38 mouse cellular contexts compared by ENCODE assay signal in the genomic region with DNA sequence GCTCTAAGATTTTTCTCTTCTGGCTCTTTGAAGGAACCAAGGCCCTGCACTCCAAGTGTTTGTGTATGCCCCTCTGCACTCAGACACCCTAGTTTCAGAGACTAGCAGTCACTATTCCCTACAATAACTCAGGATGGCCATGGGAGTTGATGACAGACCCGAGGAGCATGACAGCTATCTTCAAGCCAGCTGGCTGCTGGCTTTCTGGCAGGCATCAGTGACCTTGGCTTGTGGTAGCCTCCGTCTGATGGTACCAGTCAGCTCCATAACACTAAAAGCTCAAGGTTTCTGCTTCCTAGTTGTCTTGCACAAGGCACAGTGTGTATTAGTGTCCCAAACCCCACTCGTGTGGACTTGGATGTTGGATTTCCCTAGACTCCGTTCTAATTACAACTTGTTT. TPM values are rescaled to one million over a fixed set of nuclear protein-coding genes. Genes with fewer than 3 reads are reported as not detected.
A peak's percentile ranks its signal among the peaks of the same experiment; 100 is the strongest.
DNase-seq lines count a peak whose midpoint lies in the region.
"Had no signal": no experiment of that assay in that cellular context is flagged by ENCODE, and none has a peak within 500 bp of the region (broad histone marks: within the 10 kb centered on the region; RNA-seq: fewer than 3 reads in every experiment).

No protein-coding gene starts in this region.

- no peak overlapping the region for H3K27ac ChIP-seq in heart, embryonic 10.5 days
- H3K27ac ChIP-seq: embryonic facial prominence, embryonic 10.5 days; embryonic facial prominence, embryonic 15.5 days; forebrain, embryonic 12.5 days; heart, embryonic 13.5 days; hindbrain, embryonic 12.5 days; hindbrain, postnatal 0 days; intestine, embryonic 15.5 days; limb, embryonic 10.5 days; limb, embryonic 15.5 days; liver, embryonic 13.5 days; midbrain, embryonic 12.5 days; neural tube, embryonic 12.5 days; stomach, embryonic 15.5 days had no signal

- H3K27me3 ChIP-seq in heart, embryonic 10.5 days (ENCODE audit: insufficient read depth, poor library complexity, severe bottlenecking) = peaks cover 27% of the 10 kb centered on the region; the same call in 1 of the 2 replicates
- H3K27me3 ChIP-seq: intestine, embryonic 15.5 days; liver, embryonic 13.5 days; stomach, embryonic 15.5 days had no signal

- 80% methylated on average over 4 of the region's 4 CpGs for WGBS in heart, embryonic 10.5 days

- no peaks in the 10 kb centered on the region for H3K36me3 ChIP-seq in heart, embryonic 10.5 days
- H3K36me3 ChIP-seq: embryonic facial prominence, embryonic 10.5 days; embryonic facial prominence, embryonic 15.5 days; forebrain, embryonic 12.5 days; heart, embryonic 13.5 days; hindbrain, embryonic 12.5 days; intestine, embryonic 15.5 days; limb, embryonic 10.5 days; limb, embryonic 15.5 days; liver, embryonic 13.5 days; midbrain, embryonic 12.5 days; neural tube, embryonic 12.5 days; stomach, embryonic 15.5 days had no signal

- intact Hi-C loops in gastrocnemius, postnatal 14 days (cut with DNase I; ENCODE audit: low total_unique reads) = no loop called here
- intact Hi-C loops in heart, postnatal 10 days (cut with DNase I) = no loop called here

- no peaks in the 10 kb centered on the region for H3K9me3 ChIP-seq in heart, embryonic 10.5 days
- H3K9me3 ChIP-seq: embryonic facial prominence, embryonic 10.5 days; embryonic facial prominence, embryonic 15.5 days; forebrain, embryonic 12.5 days; heart, embryonic 13.5 days; hindbrain, embryonic 12.5 days; intestine, embryonic 15.5 days; limb, embryonic 10.5 days; limb, embryonic 15.5 days; liver, embryonic 13.5 days; megakaryocyte, embryonic 14.5 days; midbrain, embryonic 12.5 days; neural tube, embryonic 12.5 days; stomach, embryonic 15.5 days had no signal

- H3K4me1 ChIP-seq in heart, embryonic 10.5 days = no peaks in the 10 kb centered on the region
- H3K4me1 ChIP-seq: embryonic facial prominence, embryonic 15.5 days; heart, embryonic 13.5 days; intestine, embryonic 15.5 days; limb, embryonic 10.5 days; limb, embryonic 15.5 days; liver, embryonic 13.5 days; neural tube, embryonic 12.5 days; stomach, embryonic 15.5 days had no signal

- DNase-seq in gastrocnemius, adult 18-20 months (ENCODE audit: low spot score) = peak; percentile 3
- DNase-seq in gastrocnemius, postnatal 14 days = no peak
- DNase-seq in heart, postnatal 10 days = peak; percentile 18
- no peak for DNase-seq in heart, embryonic 10.5 days (ENCODE audit: low spot score)
- peak; percentile 82 for DNase-seq in adrenal gland, adult 8-10 months
- DNase-seq in adrenal gland, postnatal 36 days = peak; percentile 74 to 87
- no peak for DNase-seq in thymus, postnatal 25 days
- DNase-seq: B cell, adult 2 months; cerebellum, adult 11-12 months; cerebellum, postnatal 25 days; gastrocnemius, postnatal 36 days; kidney, adult 2 months; layer of hippocampus, postnatal 36 days; liver, embryonic 13.5 days; lung, adult 18-20 months; lung, postnatal 4 days; right cerebral cortex, postnatal 25 days had no signal

- no peak overlapping the region for H3K4me3 ChIP-seq in heart, embryonic 10.5 days
- H3K4me3 ChIP-seq: embryonic facial prominence, embryonic 10.5 days; embryonic facial prominence, embryonic 15.5 days; forebrain, embryonic 12.5 days; heart, embryonic 13.5 days; hindbrain, embryonic 12.5 days; intestine, embryonic 15.5 days; limb, embryonic 10.5 days; limb, embryonic 15.5 days; liver, embryonic 13.5 days; megakaryocyte, embryonic 14.5 days; midbrain, embryonic 12.5 days; myocyte; neural tube, embryonic 12.5 days; stomach, embryonic 15.5 days had no signal

RNA-seq across cellular contexts. Expression of gene Slc18a2, which starts 18.7 kb away (rescaled TPM):
- total RNA-seq in gastrocnemius, adult 18-20 months (2021) = under 1 TPM; 0.07 to 0.09 TPM
- total RNA-seq in gastrocnemius, postnatal 14 days (2021) = under 1 TPM; 0.16 to 0.21 TPM
- 1 to 10 TPM; 1.1 to 1.4 TPM for total RNA-seq in heart, postnatal 10 days (2021)
- 9.0 and 10.1 TPM in 2 replicates for polyA plus RNA-seq in heart, embryonic 10.5 days (2016; fragmentation: Nextera tagmentation; extraction: Ambion mirVana)
- 10 to 100 TPM; 15.3 to 29.0 (median 22.7) TPM for total RNA-seq in adrenal gland, adult 8-10 months (2022)
- 10 to 100 TPM; 12.3 to 16.1 TPM for total RNA-seq in adrenal gland, postnatal 36 days (2021)

RNA-seq across cellular contexts. Expression of gene Kcnk18, which starts 23.0 kb away (rescaled TPM):
- total RNA-seq in gastrocnemius, adult 18-20 months (2021) = not detected
- not detected for total RNA-seq in gastrocnemius, postnatal 14 days (2021)
- not detected for total RNA-seq in heart, postnatal 10 days (2021)
- not detected in 2 replicates for polyA plus RNA-seq in heart, embryonic 10.5 days (2016; fragmentation: Nextera tagmentation; extraction: Ambion mirVana)
- total RNA-seq in adrenal gland, adult 8-10 months (2022) = not detected
- total RNA-seq in adrenal gland, postnatal 36 days (2021) = not detected
- total RNA-seq: gastrocnemius, postnatal 36 days; heart, postnatal 14 days; hindbrain, postnatal 0 days; layer of hippocampus, postnatal 36 days; left cerebral cortex, postnatal 10 days; midbrain, postnatal 0 days had no signal
- polyA plus RNA-seq: embryonic facial prominence, embryonic 15.5 days; forebrain, embryonic 12.5 days; heart, embryonic 13.5 days; hindbrain, embryonic 12.5 days; hindbrain, postnatal 0 days; intestine, embryonic 15.5 days; kidney, adult 2 months; kidney, embryonic 16.5 days; large intestine, adult 2 months; limb, embryonic 10.5 days; limb, embryonic 15.5 days; liver, embryonic 13.5 days; lung, postnatal 0 days; midbrain, embryonic 12.5 days; midbrain, postnatal 0 days; myocyte; neural tube, embryonic 12.5 days; stomach, embryonic 15.5 days; urinary bladder, adult 2 months had no signal

Comparison
In these comparisons a context has a peak if more than half of its experiments do, and no peak if none do; other contexts are left out.
1. DNase-seq: peak in gastrocnemius, adult 18-20 months (single experiment), heart, postnatal 10 days (2 of 2), adrenal gland, adult 8-10 months (single experiment) and adrenal gland, postnatal 36 days (2 of 2); none in gastrocnemius, postnatal 14 days (single experiment), heart, embryonic 10.5 days (single experiment) and thymus, postnatal 25 days (single experiment).
2. RNA of gene Slc18a2, which starts 18.7 kb away (total RNA-seq): 15.3 to 29.0 TPM in adrenal gland, adult 8-10 months and 12.3 to 16.1 TPM in adrenal gland, postnatal 36 days; 1.1 to 1.4 TPM in heart, postnatal 10 days, 0.16 to 0.21 TPM in gastrocnemius, postnatal 14 days and 0.07 to 0.09 TPM in gastrocnemius, adult 18-20 months; every median in the first group is over 4 times any median in the second.